Mouse (Mus musculus) thymus, postnatal 14 days (tissue): Measurements from ENCODE around the gene Arhgap29.

Experiments used
- DNase-seq: peaks from one replicate; pipeline ENCODE4 v3.0.0; 2021

Arhgap29 gene

GRCm38 (mm10) chr3:121945957-121946356 lies 6.4 kb upstream of the Arhgap29 start:
- no peak for DNase-seq

- no peak for DNase-seq
Observed at GRCm38 (mm10) chr3:121946765-121947164, 5.6 kb upstream of the Arhgap29 start.

GRCm38 (mm10) chr3:121950139-121950538 lies 2.2 kb upstream of the Arhgap29 start:
- no peak for DNase-seq

- DNase-seq = no peak
Observed at GRCm38 (mm10) chr3:121951116-121951515, 1.2 kb upstream of the Arhgap29 start.

GRCm38 (mm10) chr3:121953049-121953432 lies 700 bp downstream of the Arhgap29 start:
- DNase-seq = peak; percentile 69

- peak; percentile 5 for DNase-seq
Observed at GRCm38 (mm10) chr3:121953433-121954161, 1.3 kb downstream of the Arhgap29 start.

- no peak for DNase-seq
Observed at GRCm38 (mm10) chr3:121954421-121954820, 2.1 kb downstream of the Arhgap29 start.

- DNase-seq = no peak
Observed at GRCm38 (mm10) chr3:121955527-121955926, 3.2 kb downstream of the Arhgap29 start.

- DNase-seq = no peak
Observed at GRCm38 (mm10) chr3:121956789-121957188, 4.4 kb downstream of the Arhgap29 start.

- no peak for DNase-seq
Observed at GRCm38 (mm10) chr3:121957606-121958344, 5.4 kb downstream of the Arhgap29 start.

- peak; percentile 50 for DNase-seq
Observed at GRCm38 (mm10) chr3:121964173-121964572, 11.8 kb downstream of the Arhgap29 start.

- DNase-seq = peak; percentile 89
Observed at GRCm38 (mm10) chr3:121967681-121968476, 15.5 kb downstream of the Arhgap29 start.

- DNase-seq = no peak
Observed at GRCm38 (mm10) chr3:121968621-121969020, 16.3 kb downstream of the Arhgap29 start.

GRCm38 (mm10) chr3:121969451-121969850 lies 17.1 kb downstream of the Arhgap29 start:
- no peak for DNase-seq

- DNase-seq = no peak
Observed at GRCm38 (mm10) chr3:121973761-121974160, 21.4 kb downstream of the Arhgap29 start.

- DNase-seq = no peak
Observed at GRCm38 (mm10) chr3:121975381-121975780, 23.0 kb downstream of the Arhgap29 start.

- no peak for DNase-seq
Observed at GRCm38 (mm10) chr3:121981306-121981705, 29.0 kb downstream of the Arhgap29 start.

- DNase-seq = no peak
Observed at GRCm38 (mm10) chr3:121982450-121982849, 30.1 kb downstream of the Arhgap29 start.

- DNase-seq = no peak
Observed at GRCm38 (mm10) chr3:121995125-121995524, 42.8 kb downstream of the Arhgap29 start.

GRCm38 (mm10) chr3:121999934-122000333 lies 47.6 kb downstream of the Arhgap29 start:
- DNase-seq = no peak

- DNase-seq = no peak
Observed at GRCm38 (mm10) chr3:122001568-122001967, 49.2 kb downstream of the Arhgap29 start.

GRCm38 (mm10) chr3:122009818-122010217 lies 57.5 kb downstream of the Arhgap29 start:
- no peak for DNase-seq

- DNase-seq = no peak
Observed at GRCm38 (mm10) chr3:122010292-122010691, 58.0 kb downstream of the Arhgap29 start.
